Mouse (Mus musculus) c-Kit-negative CD71-positive TER-119-positive erythroid progenitor cells, embryonic 14.5 days (primary cell): Measurements from ENCODE around the gene Ispd.

ENCODE experiments used
- DNase-seq: peaks from one replicate; pipeline ENCODE4 v3.0.0-alpha.2; 2013; ENCODE audit warnings: low read depth, low spot score

Gene Ispd

GRCm38 (mm10) chr12:36468325-36469044, 87.2 kb downstream of the Ispd start:
- DNase-seq: no peak

GRCm38 (mm10) chr12:36471411-36471810, 90.2 kb downstream of the Ispd start:
- DNase-seq: no peak

DNA sequence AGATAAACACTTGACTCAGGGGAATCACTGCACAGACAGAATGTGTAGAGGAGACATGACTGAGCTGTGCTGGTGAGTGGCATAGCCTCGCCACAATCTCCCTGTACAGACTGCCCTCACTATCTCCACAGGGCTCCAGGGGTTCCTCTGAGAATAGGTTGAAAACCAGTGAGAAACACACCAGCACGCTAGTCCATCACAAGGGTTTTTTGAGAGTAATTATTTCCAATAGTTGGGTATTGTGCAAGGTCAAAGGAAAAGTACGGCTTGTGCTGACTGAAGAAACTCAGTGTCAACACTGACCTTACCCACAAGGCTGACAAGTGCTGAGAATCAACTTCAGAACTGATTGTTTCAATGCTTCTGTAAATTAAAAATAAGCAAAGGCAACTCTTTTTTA, 92.9 kb downstream of the Ispd start:
- DNase-seq: no peak

DNA sequence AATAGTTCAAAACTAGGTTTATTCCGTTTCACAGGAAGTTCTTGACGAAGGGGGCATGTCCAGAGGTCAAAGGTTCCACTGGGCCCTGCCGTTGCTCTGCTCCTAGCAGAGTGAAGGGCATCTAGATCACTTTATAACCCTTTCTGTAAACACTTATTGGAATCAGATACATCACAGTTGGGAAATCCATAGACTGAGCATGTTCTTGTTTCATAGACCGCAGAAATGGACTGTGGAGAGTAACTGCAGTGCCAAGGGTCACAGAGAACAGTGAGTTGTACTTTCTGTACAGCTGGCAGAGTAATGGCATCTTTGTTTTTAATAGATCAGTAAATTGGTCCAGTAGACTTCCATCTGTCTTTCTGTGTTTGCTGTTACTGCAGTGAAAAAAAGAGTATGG, 94.0 kb downstream of the Ispd start:
- DNase-seq: no peak

DNA sequence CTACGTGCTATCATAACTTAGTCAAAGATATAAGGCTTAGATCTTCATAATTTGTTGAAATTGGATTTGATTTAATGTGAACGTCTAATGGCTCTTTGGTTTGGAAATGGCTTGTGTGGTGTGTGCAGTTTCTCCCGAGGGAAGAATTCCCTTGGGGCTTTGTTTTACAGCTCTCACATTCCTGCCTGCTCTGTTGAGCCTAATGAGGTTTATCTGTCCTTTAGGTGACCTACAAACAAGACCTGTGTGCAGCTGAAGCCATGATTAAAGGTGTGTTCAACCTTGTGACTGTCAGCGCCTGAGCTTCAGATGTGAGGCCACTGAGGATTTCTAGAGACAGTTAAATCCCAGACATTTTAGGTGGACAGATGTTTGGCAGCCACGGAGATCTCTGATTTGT, 95.2 kb downstream of the Ispd start:
- no peak for DNase-seq

DNA sequence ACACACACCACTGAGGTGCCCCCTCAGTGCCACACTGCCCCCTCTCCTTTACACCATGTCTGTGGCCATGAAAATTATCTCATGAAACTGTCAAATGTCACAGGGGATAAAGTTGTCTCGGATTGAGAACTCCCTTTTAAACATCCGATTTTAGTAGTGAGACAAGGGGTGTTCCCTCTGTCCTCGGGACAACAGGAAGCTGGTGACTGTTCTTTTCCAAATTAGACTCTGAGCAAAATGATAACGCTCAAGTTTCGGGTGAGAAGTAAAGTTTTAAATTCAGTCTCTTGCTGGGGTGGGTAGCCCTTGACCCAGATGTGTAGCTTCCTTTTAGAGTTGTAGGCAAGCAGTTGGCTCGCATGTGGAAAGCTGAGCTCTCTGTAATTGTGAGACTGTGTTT, 96.3 kb downstream of the Ispd start:
- no peak for DNase-seq

- no peak for DNase-seq
Observed at GRCm38 (mm10) chr12:36477926-36478325, 96.7 kb downstream of the Ispd start.

- no peak for DNase-seq
Observed at GRCm38 (mm10) chr12:36481742-36482141, 100.5 kb downstream of the Ispd start.

- DNase-seq: no peak
Observed at GRCm38 (mm10) chr12:36483346-36483745, 102.1 kb downstream of the Ispd start.

GRCm38 (mm10) chr12:36497565-36497964, 116.3 kb downstream of the Ispd start:
- no peak for DNase-seq

DNA sequence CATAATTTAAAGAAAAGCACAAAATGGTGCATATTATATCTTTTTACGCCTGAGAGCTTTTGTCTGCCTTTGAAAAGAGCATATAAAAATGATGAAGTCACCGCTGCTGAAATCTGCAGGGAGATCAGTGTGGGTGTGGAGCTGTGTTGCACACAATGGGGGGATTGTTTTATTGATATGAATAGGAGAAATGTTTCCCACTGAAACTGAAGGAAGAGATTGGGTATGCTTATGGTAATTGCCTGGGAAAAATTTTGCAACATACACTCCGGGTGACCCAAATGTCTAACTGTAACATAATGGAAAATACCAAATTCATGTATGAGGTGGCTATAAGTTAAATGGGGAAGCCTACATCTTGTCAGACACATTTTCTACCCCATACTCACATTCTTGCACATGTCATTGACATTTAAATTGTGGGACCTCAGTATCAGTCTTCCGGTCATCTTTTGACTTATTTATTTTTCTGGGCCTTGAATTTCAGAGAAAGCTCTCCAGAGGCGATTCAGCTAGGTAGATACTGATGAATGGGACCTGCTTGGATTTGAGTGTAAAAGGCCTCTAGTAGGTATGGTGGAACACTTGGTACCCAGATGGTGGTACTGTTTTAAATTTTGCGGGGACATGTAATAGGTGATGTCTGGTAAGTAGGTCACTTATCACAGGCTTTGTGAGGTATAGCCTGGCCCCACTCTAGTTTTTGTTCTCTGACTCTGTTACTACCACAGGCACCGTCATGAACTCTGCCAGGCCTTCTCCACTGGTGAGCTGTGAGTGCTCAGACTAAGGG, 126.1 kb downstream of the Ispd start:
- no peak for DNase-seq

- no peak for DNase-seq
Observed at GRCm38 (mm10) chr12:36509954-36510642, 128.8 kb downstream of the Ispd start.

DNA sequence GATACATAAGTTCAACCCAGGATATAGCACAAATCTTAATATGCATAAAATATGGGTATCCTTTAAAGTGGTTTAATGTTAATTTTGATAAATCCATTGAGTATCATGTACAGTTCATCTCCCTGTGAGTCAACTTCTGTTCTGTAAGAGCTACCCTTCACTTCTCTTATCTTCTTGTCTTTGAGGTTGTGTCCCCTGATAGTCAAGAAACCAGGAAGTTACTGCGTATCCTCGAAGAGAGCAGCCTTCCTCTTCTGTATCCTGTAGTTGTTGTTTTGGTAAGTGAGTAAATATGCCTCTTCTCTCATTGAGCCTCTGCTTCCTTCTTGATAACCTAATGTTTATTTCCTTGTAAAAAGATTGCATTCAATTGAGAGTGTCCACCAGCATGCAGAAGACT, 140.5 kb downstream of the Ispd start:
- no peak for DNase-seq

DNA sequence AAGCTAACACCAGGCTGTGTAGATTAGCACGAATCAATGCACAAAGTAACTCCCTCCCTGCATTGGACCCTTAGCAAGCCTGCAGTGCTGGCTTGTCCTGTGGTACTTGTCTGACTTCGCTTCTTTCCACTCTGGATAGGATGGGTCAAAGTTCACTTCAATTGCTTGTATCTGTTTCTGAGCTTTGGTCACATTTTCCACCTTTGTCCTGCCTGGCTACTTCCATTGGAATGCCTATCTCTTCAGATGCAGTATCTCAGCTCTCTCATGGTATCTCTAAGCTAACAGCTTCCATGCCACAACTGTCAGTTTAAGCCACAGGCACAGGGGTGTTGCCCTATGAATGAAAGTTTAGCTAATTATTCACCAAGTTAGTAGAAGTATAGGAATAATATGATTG, 142.3 kb downstream of the Ispd start:
- no peak for DNase-seq

GRCm38 (mm10) chr12:36530920-36531319, 149.7 kb downstream of the Ispd start:
- no peak for DNase-seq

DNA sequence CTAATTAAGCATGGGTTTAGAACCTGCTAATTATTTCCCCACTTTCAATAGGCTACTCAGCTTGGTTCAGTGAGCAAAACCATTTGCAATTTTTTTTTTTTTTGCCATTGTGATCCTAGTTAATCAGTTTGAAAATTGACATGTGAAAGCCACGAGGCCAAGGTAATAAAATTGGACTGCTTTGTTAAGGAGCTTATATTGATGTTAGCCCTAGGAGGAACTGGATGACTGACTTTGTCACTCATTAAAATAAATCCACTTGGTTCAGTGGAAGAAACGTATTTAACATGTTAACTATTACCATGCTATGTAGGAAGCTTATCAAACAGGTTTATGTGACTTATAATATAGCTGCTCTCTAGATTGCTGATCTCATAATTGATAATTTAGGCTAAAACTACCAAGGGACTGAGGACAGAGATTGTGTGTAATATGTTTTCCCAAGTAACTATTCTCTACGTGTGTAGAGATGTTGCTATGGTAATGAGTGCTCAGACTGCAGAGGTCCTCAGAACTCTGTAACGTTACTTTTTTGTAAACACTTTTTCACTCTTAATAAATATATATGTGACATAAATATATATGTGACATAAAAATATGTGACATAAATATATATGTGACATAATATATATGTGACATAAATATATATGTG, 150.3 kb downstream of the Ispd start:
- DNase-seq: no peak

- DNase-seq: no peak
Observed at GRCm38 (mm10) chr12:36532525-36532924, 151.3 kb downstream of the Ispd start.

GRCm38 (mm10) chr12:36533160-36533900, 152.1 kb downstream of the Ispd start:
- DNase-seq: no peak

GRCm38 (mm10) chr12:36534589-36534988, 153.3 kb downstream of the Ispd start:
- no peak for DNase-seq

GRCm38 (mm10) chr12:36545318-36545717, 164.1 kb downstream of the Ispd start:
- DNase-seq: no peak

- no peak for DNase-seq
Observed at GRCm38 (mm10) chr12:36549474-36549873, 168.2 kb downstream of the Ispd start.
